Mouse (Mus musculus) megakaryocyte, adult 5-6 weeks (primary cell): ENCODE data around the gene Appl2. TPM values are rescaled to one million over a fixed set of nuclear protein-coding genes. Genes with fewer than 3 reads are reported as not detected.

Experiments
- ATAC-seq: 2 replicates; pipeline ENCODE4 v1.8.0; 2016; ENCODE audit warnings: mild to moderate bottlenecking, inconsistent platforms; ENCODE audit not compliant: poor library complexity, severe bottlenecking
- total RNA-seq, 2 experiments: library from RNA; stranded (forward) in 1 of 2; stranded (reverse) in 1 of 2; fragments of 153-499, 151-499 nt in 1 of 2; fragments of 221-1000, 200-1000 nt in 1 of 2; gene quantifications; 2 replicates each; pipeline versions ENCODE4 v1.2.3 to v1.2.4; 2015 to 2017

Gene Appl2
- total RNA-seq, 2 experiments from 2014 or later, result 11.7 to 28.1 TPM

DNA sequence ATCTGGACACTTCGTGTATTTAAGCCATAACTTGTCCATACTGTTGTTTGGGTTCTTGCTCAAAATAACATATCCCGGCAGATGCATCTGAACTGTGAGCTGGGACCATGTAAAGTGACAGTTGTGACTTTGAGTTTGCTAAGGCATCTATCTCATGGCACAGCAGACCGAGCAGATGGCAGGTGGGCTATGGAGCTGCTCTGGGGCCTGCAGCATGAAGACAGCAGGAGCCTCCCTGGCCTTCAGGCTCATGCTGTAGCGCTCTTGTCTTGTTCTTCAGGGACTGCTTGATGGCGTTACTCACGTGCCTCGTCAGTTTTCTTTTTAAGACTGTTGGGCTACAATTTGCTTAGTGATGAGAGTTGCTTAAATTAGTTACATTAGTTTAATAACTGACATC, 55.9 kb downstream of the Appl2 start:
- ATAC-seq, result no peak

GRCm38 (mm10) chr10:83590801-83591200, 57.7 kb downstream of the Appl2 start:
- ATAC-seq, result no peak; the same call in 1 of the 2 replicates

GRCm38 (mm10) chr10:83565449-83566441, 82.8 kb downstream of the Appl2 start:
- peak; percentile 77 for ATAC-seq

- ATAC-seq, result no peak
These were observed 85.5 kb downstream of the Appl2 start for GRCm38 (mm10) chr10:83563005-83563404.

Other genes starting within 250 kb of the Appl2 start
- gene Aldh1l2, start 114.6 kb downstream of the Appl2 start, total RNA-seq (2015), result not detected in 2 replicates
- not detected in 2 replicates for gene Aldh1l2, start 114.6 kb downstream of the Appl2 start, total RNA-seq (2017)
- 33.5 and 39.0 TPM in 2 replicates for gene Washc4, start 105.0 kb downstream of the Appl2 start, total RNA-seq (2015)
- gene Washc4, start 105.0 kb downstream of the Appl2 start, total RNA-seq (2017), result 55.4 and 79.2 TPM in 2 replicates
- gene 1500009L16Rik, start 74.1 kb upstream of the Appl2 start, total RNA-seq (2015), result 0.41 and 0.69 TPM in 2 replicates
- gene 1500009L16Rik, start 74.1 kb upstream of the Appl2 start, total RNA-seq (2017), result 0.11 TPM in 1 of 2 replicates, not detected in the other